Mouse (Mus musculus) cerebellum, adult 2 months (tissue): ENCODE measurements around the gene Dusp8. TPM values are rescaled to one million over a fixed set of nuclear protein-coding genes. Genes with fewer than 3 reads are reported as not detected.

Experiments
- DNase-seq, 2 experiments: peaks; one replicate each; pipeline ENCODE4 v3.0.0; 2021
- H3K27ac ChIP-seq: fragments of 200-500 bp; 2 replicates; pipeline ENCODE4 v1.5.1; 2012; ENCODE audit warnings: low read length, control low read depth, inconsistent platforms; ENCODE audit not compliant: insufficient read depth
- H3K27me3 ChIP-seq: fragments of 200-500 bp; 2 replicates; pipeline ENCODE4 v1.6.1; 2012; ENCODE audit warnings: inconsistent platforms, mild to moderate bottlenecking, low read length, moderate library complexity; ENCODE audit not compliant: control insufficient read depth, insufficient read depth
- H3K4me1 ChIP-seq: fragments of 200-500 bp; 2 replicates; pipeline ENCODE4 v1.6.1; 2011; ENCODE audit warnings: low read length; ENCODE audit not compliant: control insufficient read depth, insufficient read depth
- H3K4me3 ChIP-seq: fragments of 200-500 bp; replicated peaks from 2 replicates; pipeline ENCODE3; 2011; ENCODE audit warnings: mild to moderate bottlenecking, low read depth, low read length, control low read depth; ENCODE audit not compliant: insufficient read depth
- CTCF ChIP-seq: fragments of 200-500 bp; IDR thresholded peaks from 2 replicates; pipeline ENCODE4 v1.5.1; 2011; ENCODE audit warnings: low read depth, mild to moderate bottlenecking, control low read depth, low read length, moderate library complexity, borderline replicate concordance; ENCODE audit not compliant: insufficient read depth
- POLR2A ChIP-seq: fragments of 200-500 bp; IDR thresholded peaks from 2 replicates; pipeline ENCODE4 v1.6.1; 2011; ENCODE audit warnings: low read length, control low read depth, borderline replicate concordance; ENCODE audit not compliant: insufficient read depth
- WGBS: fragments of 180-500 bp; shearing (Covaris S2); methylation state at CpG from one replicate; pipeline ENCODE4 v1.1.7; 2018; 5-methylcytosine and 5-hydroxymethylcytosine counted together
- polyA plus RNA-seq: library from polyadenylated mRNA; depleted of rRNA; stranded (reverse); fragments of >200 nt; gene quantifications from 2 replicates; pipeline ENCODE4 v1.2.3, GENCODE M21; 2012

The Dusp8 gene
- polyA plus RNA-seq, 1 experiment: 85.8 TPM

DNA sequence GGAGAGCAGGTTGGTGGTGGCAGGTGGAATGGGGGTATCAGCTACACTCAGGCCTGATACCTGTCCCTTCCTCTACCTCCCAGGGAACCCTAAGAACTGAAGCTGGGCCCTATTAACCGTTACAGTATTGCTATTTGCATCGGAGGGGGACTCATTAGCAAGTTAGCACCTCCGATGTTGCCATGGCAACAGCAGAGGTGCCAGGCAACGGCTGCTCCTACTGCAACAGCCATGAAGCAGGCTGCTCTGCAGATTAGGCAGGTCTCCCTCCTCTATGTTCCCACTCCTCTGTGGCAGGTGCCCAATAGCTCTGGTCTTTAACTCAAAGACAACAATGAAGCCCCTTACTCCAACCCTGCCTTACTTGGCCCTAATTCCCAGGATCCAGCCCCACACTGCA, 3.8 kb downstream of the Dusp8 start:
- DNase-seq: peak in 1 of 2 experiments; percentile 37
- Histone ChIP-seq H3K27ac (no peak overlapping the region), H3K27me3 (no peaks in the 10 kb centered on the region), H3K4me1 (peaks cover 43% of the 10 kb centered on the region), H3K4me3 (peak overlapping the region; percentile 89)
- no peak for TF ChIP-seq POLR2A
- no peak for TF ChIP-seq CTCF
- 3% methylated on average over 4 of the region's 4 CpGs for WGBS

DNA sequence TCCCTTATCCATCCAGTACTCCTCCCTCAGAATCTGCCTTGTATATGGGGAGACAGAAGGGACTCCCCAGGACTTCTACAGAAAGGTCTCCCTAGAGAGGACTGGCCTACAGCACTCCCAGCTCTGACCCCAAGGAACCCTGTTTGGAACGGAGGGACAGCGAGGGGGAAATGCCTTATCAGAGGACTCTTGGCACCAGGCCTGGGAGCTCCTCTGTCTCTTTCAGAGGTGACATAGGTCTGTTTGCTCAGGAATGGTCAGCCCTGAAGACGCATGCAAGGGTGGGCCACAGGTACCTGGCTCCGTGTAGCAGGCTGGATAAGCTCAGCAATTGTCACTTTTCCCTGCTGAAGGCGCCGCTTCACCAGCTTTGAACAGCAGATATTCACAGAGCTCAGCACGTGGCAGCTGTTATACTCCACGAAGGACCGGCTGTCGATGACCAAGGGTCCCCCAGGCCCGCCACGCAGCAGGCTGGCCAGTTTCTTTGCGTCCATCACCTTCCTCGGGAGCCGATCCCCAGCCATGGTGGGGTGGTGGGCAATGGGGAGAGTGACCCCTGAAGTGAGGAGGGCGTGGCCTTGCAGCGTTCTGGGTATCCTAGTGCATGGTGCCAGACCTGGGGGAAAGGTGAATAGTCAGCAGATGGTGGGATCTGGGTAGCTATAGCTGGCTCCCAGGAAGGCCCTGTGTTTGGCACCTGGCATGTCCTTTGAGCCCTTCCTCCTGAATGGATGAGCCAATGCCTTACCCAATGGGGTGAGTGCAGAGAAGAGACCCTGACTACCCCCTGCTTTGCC, 5.8 kb downstream of the Dusp8 start:
- Histone ChIP-seq H3K4me1 (peaks cover 54% of the 10 kb centered on the region), H3K4me3 (no peak overlapping the region), H3K27ac (peak overlapping the region; percentile 36), H3K27me3 (no peaks in the 10 kb centered on the region)
- peak; percentile 47 to 55 for DNase-seq
- TF ChIP-seq POLR2A: no peak
- no peak for TF ChIP-seq CTCF
- 10% methylated on average over 17 of the region's 17 CpGs for WGBS

DNA sequence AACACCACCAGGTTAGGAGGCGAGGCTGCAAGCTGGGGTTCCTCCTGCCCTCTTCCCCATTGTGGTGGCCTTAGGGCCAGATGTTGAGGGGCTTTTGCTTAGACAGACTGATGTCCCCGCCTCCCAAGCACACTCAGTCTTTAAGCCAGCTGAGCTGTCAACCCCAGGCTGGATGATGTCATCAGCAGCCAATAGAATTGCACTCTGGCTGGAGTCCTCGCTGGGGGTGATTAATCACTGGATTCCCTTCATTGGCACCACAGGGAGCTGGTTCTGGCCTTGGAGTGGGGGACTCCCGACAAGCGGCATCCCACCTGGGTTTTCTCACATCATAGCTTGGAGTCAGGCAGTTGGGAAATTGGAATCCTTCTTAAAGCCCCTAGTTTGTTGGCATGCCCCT, 6.8 kb downstream of the Dusp8 start:
- TF ChIP-seq POLR2A: no peak
- TF ChIP-seq CTCF: no peak
- Histone ChIP-seq H3K27ac (0 out of 2 replicates have a peak overlapping the region, but pooled peaks have one; percentile 36), H3K4me1 (peaks cover 63% of the 10 kb centered on the region), H3K27me3 (no peaks in the 10 kb centered on the region), H3K4me3 (no peak overlapping the region)
- 9% methylated on average over 5 of the region's 5 CpGs for WGBS
- peak; percentile 54 to 64 for DNase-seq

GRCm38 (mm10) chr7:142087069-142087652, 8.5 kb downstream of the Dusp8 start:
- Histone ChIP-seq H3K27me3 (no peaks in the 10 kb centered on the region), H3K4me3 (no peak overlapping the region), H3K4me1 (peaks cover 72% of the 10 kb centered on the region), H3K27ac (no peak overlapping the region)
- WGBS: 56% methylated on average over 1 of the region's 1 CpGs
- no peak for TF ChIP-seq POLR2A
- TF ChIP-seq CTCF: no peak
- no peak for DNase-seq

DNA sequence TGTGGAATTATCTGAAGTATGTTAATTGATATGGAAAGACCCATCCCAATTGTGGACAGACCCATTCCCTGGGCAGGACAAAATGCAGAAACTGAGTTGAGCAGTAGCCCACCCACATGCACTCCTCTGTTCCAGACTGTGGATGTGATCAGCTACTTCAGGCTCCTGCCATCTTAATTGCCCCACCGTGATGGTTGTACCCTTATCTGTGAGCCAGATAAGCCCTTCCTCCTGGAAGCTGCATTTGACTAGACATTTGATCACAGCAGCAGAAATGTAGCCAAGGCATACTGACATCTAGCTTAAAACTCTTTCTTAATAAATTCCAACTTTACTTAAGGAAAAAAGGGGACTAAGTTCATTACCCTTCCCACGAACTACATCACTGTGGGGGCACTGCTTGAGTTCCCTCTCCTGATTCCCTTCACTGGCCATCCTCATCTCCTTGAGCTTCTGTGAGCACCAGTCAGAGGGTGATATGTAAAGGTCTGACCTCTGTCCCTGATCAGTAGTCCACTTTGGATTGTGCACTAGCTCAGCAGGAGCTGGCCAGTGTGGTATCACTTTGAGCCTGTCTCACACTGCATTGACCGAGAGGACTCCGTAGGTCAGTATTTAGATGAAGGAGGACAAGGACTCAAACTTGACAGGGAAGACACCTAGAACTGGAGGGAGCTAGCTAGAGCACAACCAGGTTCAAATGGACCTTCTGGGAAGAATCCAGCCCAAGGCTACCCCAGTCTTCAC, 9.3 kb downstream of the Dusp8 start:
- no peaks in the 10 kb centered on the region for H3K27me3 ChIP-seq
- H3K4me3 ChIP-seq: no peak overlapping the region
- DNase-seq: no peak
- no peak overlapping the region for H3K27ac ChIP-seq
- TF ChIP-seq CTCF (no peak), POLR2A (no peak)
- H3K4me1 ChIP-seq: peaks cover 72% of the 10 kb centered on the region
- WGBS: 80% methylated on average over 4 of the region's 4 CpGs

DNA sequence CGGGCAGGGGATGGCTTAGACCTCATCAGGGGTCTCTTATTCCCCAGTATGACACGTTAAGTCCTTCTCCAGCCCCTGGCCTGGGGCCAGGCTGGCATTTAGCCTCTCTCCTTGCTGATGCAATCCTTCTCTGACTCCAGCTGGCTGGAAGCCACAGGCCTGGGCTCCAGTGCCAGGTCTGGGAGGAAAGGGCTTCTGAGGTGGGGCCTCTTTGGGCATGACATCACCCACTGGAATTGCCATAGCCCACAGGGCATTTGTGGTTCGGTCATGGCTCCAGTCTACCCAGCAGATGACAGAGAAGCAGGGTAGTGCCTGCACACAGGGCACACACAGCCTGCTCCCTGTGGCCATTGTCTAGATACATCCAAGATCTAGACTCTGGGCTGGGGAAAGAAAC, 10.8 kb downstream of the Dusp8 start:
- H3K4me3 ChIP-seq: no peak overlapping the region
- TF ChIP-seq CTCF: no peak
- no peak for TF ChIP-seq POLR2A
- H3K4me1 ChIP-seq: peaks cover 65% of the 10 kb centered on the region
- DNase-seq: peak; percentile 92
- H3K27me3 ChIP-seq: no peaks in the 10 kb centered on the region
- H3K27ac ChIP-seq: peak overlapping the region; percentile 70
- 3% methylated on average over 3 of the region's 3 CpGs for WGBS

DNA sequence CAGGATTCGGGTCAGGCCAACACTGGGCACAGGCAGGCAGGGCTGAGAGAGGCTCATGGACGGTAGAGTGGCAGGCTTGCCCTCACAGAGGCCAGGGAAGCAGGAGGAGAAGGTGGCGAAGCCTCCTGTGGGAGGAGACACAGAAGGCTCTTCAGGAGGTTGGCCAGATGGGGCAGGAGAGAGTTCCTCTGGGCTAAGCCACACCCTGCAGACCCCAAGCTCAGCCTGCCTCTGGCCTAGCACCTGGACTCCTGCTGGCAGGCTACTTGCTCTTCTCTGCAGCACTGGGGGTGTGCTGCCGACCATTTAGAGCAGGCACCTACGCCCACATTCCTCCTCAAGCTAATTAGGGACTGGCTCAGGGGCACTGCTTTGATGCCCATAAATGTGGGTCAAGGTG, 11.2 kb downstream of the Dusp8 start:
- DNase-seq: peak in 1 of 2 experiments; percentile 62
- H3K27ac ChIP-seq: peak overlapping the region; percentile 70
- no peak overlapping the region for H3K4me3 ChIP-seq
- H3K4me1 ChIP-seq: peaks cover 61% of the 10 kb centered on the region
- no peaks in the 10 kb centered on the region for H3K27me3 ChIP-seq
- TF ChIP-seq POLR2A: no peak
- TF ChIP-seq CTCF: no peak
- 6% methylated on average over 5 of the region's 5 CpGs for WGBS

DNA sequence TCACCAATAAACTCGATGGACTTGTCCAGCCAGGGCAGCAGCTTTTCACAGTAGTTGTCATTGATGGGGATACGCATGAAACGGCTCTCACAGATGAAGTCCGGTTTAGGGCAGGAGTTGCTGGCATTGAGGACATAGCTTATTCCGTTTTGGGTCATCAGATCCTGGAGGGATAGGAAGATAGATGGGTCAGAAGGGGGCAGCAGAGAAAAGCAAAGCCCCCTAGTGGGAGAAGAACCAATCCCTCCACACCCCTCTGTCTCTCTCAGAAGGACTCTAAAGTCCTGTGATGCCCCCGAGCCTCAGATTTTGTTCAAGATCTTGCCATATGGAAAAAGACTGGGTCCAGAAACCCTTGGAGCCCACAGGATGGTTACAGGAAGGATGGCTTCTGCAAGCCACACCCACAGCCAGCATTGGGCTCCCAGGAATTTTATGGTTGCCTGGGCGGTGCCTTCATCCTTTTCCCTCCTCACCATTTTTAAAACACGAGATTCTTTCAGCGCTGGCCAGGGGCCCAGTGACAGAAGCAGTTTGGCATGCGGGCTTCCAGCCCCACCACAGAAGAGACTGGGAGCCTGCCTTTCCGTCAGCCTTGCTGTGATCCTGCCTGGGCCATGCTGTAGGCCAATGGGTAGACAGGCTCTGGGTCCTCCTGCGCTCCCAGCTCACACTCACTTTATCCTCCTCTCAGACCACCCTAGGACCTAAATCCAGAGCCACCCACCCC, 11.9 kb downstream of the Dusp8 start:
- H3K27me3 ChIP-seq: no peaks in the 10 kb centered on the region
- no peak overlapping the region for H3K4me3 ChIP-seq
- peak overlapping the region; percentile 70 for H3K27ac ChIP-seq
- whole genome bisulfite sequencing: 18% methylated on average over 12 of the region's 12 CpGs
- peaks cover 56% of the 10 kb centered on the region for H3K4me1 ChIP-seq
- TF ChIP-seq CTCF (no peak; the same call in 1 of the 2 replicates), POLR2A (no peak)
- peak; percentile 63 for DNase-seq
